Mouse (Mus musculus): ENCODE data around the gene Atp4b. TPM values are rescaled to one million over a fixed set of nuclear protein-coding genes. Genes with fewer than 3 reads are reported as not detected.

The Atp4b gene
- polyA plus RNA-seq, 1 experiment from 2014 or later: not detected

- H3K27me3 ChIP-seq (replicated peaks): no peaks in the 10 kb centered on the region
- no peak overlapping the region for H3K4me2 ChIP-seq (replicated peaks)
- H3K4me3 ChIP-seq: no peak overlapping the region
- no peaks in the 10 kb centered on the region for H3K36me3 ChIP-seq
- no peak for ATAC-seq (ENCODE audit: low FRiP score, low read depth)
- H3K9me3 ChIP-seq: no peaks in the 10 kb centered on the region
- no peaks in the 10 kb centered on the region for H3K4me1 ChIP-seq
- H3K9ac ChIP-seq: no peak overlapping the region
- no peak overlapping the region for H3K27ac ChIP-seq
- 53% methylated on average over 12 of the region's 12 CpGs for WGBS
Observed at GRCm38 (mm10) chr8:13413823-13414390, 17.3 kb upstream of the Atp4b start.

GRCm38 (mm10) chr8:13412891-13413558 lies 16.4 kb upstream of the Atp4b start:
- ATAC-seq (ENCODE audit: low FRiP score, low read depth): no peak
- no peaks in the 10 kb centered on the region for H3K4me1 ChIP-seq

GRCm38 (mm10) chr8:13411597-13411996 lies 15.0 kb upstream of the Atp4b start:
- Histone ChIP-seq H3K36me3 (no peaks in the 10 kb centered on the region), H3K27me3 (replicated peaks) (no peaks in the 10 kb centered on the region), H3K9me3 (no peaks in the 10 kb centered on the region), H3K4me3 (no peak overlapping the region), H3K4me2 (replicated peaks) (no peak overlapping the region), H3K4me1 (no peaks in the 10 kb centered on the region), H3K27ac (no peak overlapping the region), H3K9ac (no peak overlapping the region)
- WGBS: 27% methylated on average over 6 of the region's 6 CpGs
- ATAC-seq (ENCODE audit: low FRiP score, low read depth): no peak

More at GRCm38 (mm10) chr8:13412891-13413558, 16.4 kb upstream of the Atp4b start:
- 64% methylated on average over 13 of the region's 13 CpGs for WGBS
- Histone ChIP-seq H3K9me3 (no peaks in the 10 kb centered on the region), H3K4me3 (no peak overlapping the region), H3K27ac (no peak overlapping the region), H3K27me3 (replicated peaks) (no peaks in the 10 kb centered on the region), H3K4me2 (replicated peaks) (no peak overlapping the region), H3K36me3 (no peaks in the 10 kb centered on the region), H3K9ac (no peak overlapping the region)

DNA sequence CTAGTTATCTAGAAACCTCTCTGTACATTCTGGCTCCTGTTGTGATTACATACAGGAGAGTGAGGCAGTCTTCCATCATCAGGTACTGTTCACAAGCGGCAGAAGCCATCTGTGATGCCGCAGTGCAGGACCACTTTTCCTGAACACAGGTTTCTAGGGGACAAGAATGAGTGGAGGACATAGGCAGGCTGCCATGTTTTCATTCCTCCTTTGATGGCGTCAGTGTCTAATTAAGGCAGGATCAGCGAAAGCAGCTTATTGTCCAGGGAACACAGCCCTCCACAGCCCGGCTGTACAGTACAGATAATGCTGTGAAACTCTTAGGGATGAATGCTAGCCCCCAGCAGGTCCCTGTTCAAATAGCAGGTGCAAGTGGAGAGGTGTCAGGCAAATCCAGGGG lies 9.4 kb upstream of the Atp4b start:
- WGBS: 83% methylated on average over 5 of the region's 5 CpGs
- H3K4me1 ChIP-seq: no peaks in the 10 kb centered on the region
- H3K27ac ChIP-seq: no peak overlapping the region
- ATAC-seq (ENCODE audit: low FRiP score, low read depth): no peak
- no peaks in the 10 kb centered on the region for H3K9me3 ChIP-seq
- H3K4me2 ChIP-seq (replicated peaks): no peak overlapping the region
- H3K4me3 ChIP-seq: no peak overlapping the region
- no peaks in the 10 kb centered on the region for H3K36me3 ChIP-seq
- H3K27me3 ChIP-seq (replicated peaks): no peaks in the 10 kb centered on the region
- no peak overlapping the region for H3K9ac ChIP-seq

- 83% methylated on average over 5 of the region's 5 CpGs for WGBS
Observed at GRCm38 (mm10) chr8:13404666-13405131, 8.1 kb upstream of the Atp4b start, which contains the start of gene Grk1. Gene Grk1 (plus strand): TSS chr8:13405081.

DNA sequence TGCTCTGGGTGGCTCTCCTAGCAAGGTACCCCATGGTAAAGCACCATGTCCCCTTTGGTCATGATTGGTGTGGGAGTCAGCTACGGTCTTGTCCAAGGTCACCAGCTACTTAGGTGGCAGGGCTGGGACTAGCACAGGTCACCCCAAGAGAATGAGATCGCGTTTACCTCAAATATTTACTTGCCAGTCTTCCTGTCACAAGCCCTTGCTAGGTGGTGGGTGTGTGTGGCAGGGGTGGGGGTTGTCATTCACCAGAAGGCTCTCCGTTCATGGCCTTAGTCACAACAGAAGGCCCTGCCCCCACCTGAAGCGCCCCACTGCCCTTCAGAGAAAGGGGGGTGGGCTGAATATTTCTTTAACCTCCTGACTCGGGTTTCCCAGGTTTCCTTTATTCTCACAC lies 6.9 kb upstream of the Atp4b start:
- Histone ChIP-seq H3K4me2 (replicated peaks) (no peak overlapping the region), H3K27ac (no peak overlapping the region), H3K4me3 (no peak overlapping the region), H3K9ac (no peak overlapping the region), H3K36me3 (no peaks in the 10 kb centered on the region), H3K27me3 (replicated peaks) (no peaks in the 10 kb centered on the region), H3K4me1 (no peaks in the 10 kb centered on the region), H3K9me3 (no peaks in the 10 kb centered on the region)
- 80% methylated on average over 6 of the region's 6 CpGs for WGBS
- no peak for ATAC-seq (ENCODE audit: low FRiP score, low read depth)

More at GRCm38 (mm10) chr8:13404666-13405131, 8.1 kb upstream of the Atp4b start, which contains the start of gene Grk1:
- Histone ChIP-seq H3K4me2 (replicated peaks) (no peak within 1 kb of the TSS), H3K9me3 (no peaks in the 10 kb centered on the region), H3K36me3 (no peaks in the 10 kb centered on the region), H3K27ac (no peak within 1 kb of the TSS), H3K4me1 (no peaks in the 10 kb centered on the region), H3K9ac (no peak within 1 kb of the TSS), H3K4me3 (no peak within 1 kb of the TSS), H3K27me3 (replicated peaks) (no peaks in the 10 kb centered on the region)
- ATAC-seq (ENCODE audit: low FRiP score, low read depth): no peak

DNA sequence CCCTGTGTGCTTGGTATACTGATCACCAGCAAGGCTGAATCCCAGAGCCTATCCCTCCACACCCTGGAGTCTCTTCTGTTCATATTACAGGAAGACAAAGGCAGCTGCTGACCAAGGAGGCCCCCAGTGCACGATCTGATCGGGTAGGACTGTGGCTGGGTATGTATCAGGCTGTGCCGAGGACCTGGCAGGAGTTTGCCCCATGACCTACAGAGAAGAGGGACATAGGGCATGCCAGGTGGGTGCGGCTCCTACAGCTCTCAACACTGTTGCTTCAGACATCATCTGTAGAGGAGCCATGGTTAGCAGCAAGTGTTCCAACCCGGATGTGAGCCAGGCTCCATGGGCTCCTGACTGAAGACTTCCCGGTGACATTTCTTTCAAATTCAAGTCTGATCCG lies 2.8 kb downstream of the Atp4b start:
- Histone ChIP-seq H3K9me3 (no peaks in the 10 kb centered on the region), H3K27ac (no peak overlapping the region), H3K27me3 (replicated peaks) (no peaks in the 10 kb centered on the region), H3K4me3 (no peak overlapping the region), H3K9ac (no peak overlapping the region), H3K4me1 (no peaks in the 10 kb centered on the region), H3K36me3 (no peaks in the 10 kb centered on the region), H3K4me2 (replicated peaks) (no peak overlapping the region)
- no peak for ATAC-seq (ENCODE audit: low FRiP score, low read depth)
- 91% methylated on average over 7 of the region's 7 CpGs for WGBS

DNA sequence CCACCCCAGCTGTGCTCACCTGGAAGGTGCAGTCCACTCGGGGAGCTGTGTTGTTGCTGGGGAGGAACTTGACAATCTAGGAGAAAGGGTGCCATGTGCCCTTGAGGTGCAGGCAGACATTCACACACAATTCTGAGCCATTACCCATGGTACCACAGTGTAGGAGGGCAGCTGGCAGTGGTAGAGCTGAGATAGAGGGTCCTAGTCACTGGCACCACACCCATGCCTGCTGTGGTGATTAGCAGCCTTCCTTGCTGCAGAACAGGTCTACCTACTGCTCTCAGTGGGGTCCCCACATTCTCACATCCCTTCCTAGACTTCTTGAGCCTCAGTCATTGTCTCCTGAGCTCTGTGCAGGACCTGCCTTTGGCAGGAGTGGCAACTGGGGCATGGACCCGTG lies 7.9 kb downstream of the Atp4b start:
- 86% methylated on average over 2 of the region's 2 CpGs for WGBS
- Histone ChIP-seq H3K27ac (no peak overlapping the region), H3K9me3 (no peaks in the 10 kb centered on the region), H3K4me3 (no peak overlapping the region), H3K4me2 (replicated peaks) (no peak overlapping the region), H3K27me3 (replicated peaks) (no peaks in the 10 kb centered on the region), H3K4me1 (no peaks in the 10 kb centered on the region), H3K9ac (no peak overlapping the region), H3K36me3 (no peaks in the 10 kb centered on the region)
- ATAC-seq (ENCODE audit: low FRiP score, low read depth): no peak

DNA sequence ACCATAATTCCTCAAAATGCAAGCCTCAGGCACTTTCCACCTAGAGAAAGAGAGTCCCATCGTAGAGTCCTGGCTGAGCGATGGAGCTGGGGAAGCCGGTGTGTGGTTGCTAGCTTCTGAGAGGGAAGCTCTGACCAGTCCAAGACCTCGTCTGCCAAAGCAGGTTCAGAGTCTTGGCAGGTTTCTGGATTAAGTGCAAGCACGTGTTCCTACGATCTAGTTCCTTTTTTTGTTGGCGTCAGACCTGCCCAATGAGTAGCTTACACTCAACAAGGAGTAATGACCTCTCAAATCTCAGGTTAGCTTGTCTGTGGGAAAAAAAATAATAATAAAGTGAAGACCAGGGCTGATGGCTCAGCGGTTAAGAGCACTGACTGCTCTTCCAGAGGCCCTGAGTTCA lies 8.9 kb downstream of the Atp4b start:
- ATAC-seq (ENCODE audit: low FRiP score, low read depth): no peak
- no peaks in the 10 kb centered on the region for H3K4me1 ChIP-seq
- H3K4me3 ChIP-seq: no peak overlapping the region

GRCm38 (mm10) chr8:13386366-13386765 lies 10.3 kb downstream of the Atp4b start:
- no peak overlapping the region for H3K4me3 ChIP-seq
- peaks cover 1% of the 10 kb centered on the region; the same call in 1 of the 2 replicates for H3K36me3 ChIP-seq
- no peaks in the 10 kb centered on the region for H3K4me1 ChIP-seq
- ATAC-seq (ENCODE audit: low FRiP score, low read depth): no peak
- 84% methylated on average over 13 of the region's 13 CpGs for WGBS
- H3K4me2 ChIP-seq (replicated peaks): no peak overlapping the region
- no peaks in the 10 kb centered on the region for H3K9me3 ChIP-seq
- no peak overlapping the region for H3K9ac ChIP-seq
- H3K27me3 ChIP-seq (replicated peaks): no peaks in the 10 kb centered on the region
- H3K27ac ChIP-seq: no peak overlapping the region

More for the DNA sequence above, 8.9 kb downstream of the Atp4b start:
- no peak overlapping the region for H3K9ac ChIP-seq
- H3K27me3 ChIP-seq (replicated peaks): no peaks in the 10 kb centered on the region
- H3K27ac ChIP-seq: no peak overlapping the region
- WGBS: 86% methylated on average over 8 of the region's 8 CpGs
- no peaks in the 10 kb centered on the region for H3K36me3 ChIP-seq
- no peak overlapping the region for H3K4me2 ChIP-seq (replicated peaks)
- H3K9me3 ChIP-seq: no peaks in the 10 kb centered on the region

DNA sequence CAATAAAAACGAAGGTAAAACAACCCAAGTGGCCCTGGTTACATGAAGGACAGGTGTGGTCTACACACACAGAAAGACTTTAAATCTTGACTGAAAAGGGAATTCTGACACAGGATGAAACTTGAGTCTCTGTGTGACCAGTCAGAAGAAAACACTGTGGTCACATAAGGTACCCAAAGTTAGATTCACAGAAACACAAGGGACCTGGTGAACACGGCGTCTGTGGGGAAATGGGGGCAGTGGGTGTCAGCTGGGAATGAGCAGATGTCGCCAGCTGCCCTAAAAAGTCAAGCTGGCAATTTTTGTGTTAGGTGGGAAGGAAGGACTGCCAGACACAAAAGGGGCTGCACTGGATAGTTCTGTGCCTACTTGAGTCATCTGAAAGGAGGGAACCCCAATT lies 13.6 kb downstream of the Atp4b start:
- 97% methylated on average over 4 of the region's 4 CpGs for WGBS
- no peaks in the 10 kb centered on the region for H3K9me3 ChIP-seq
- peaks cover 26% of the 10 kb centered on the region for H3K36me3 ChIP-seq
- no peaks in the 10 kb centered on the region for H3K27me3 ChIP-seq (replicated peaks)
- H3K4me2 ChIP-seq (replicated peaks): no peak overlapping the region
- no peak overlapping the region for H3K9ac ChIP-seq
- H3K4me3 ChIP-seq: no peak overlapping the region
- H3K4me1 ChIP-seq: no peaks in the 10 kb centered on the region
- no peak overlapping the region for H3K27ac ChIP-seq
- ATAC-seq (ENCODE audit: low FRiP score, low read depth): no peak

GRCm38 (mm10) chr8:13382536-13382935 lies 14.1 kb downstream of the Atp4b start:
- Histone ChIP-seq H3K27me3 (replicated peaks) (no peaks in the 10 kb centered on the region), H3K4me1 (no peaks in the 10 kb centered on the region), H3K27ac (no peak overlapping the region), H3K9me3 (no peaks in the 10 kb centered on the region), H3K4me2 (replicated peaks) (no peak overlapping the region), H3K9ac (no peak overlapping the region), H3K36me3 (peaks cover 26% of the 10 kb centered on the region), H3K4me3 (no peak overlapping the region)
- WGBS: 91% methylated on average over 3 of the region's 3 CpGs
- ATAC-seq (ENCODE audit: low FRiP score, low read depth): no peak

GRCm38 (mm10) chr8:13381630-13382029 lies 15.0 kb downstream of the Atp4b start:
- peaks cover 29% of the 10 kb centered on the region for H3K36me3 ChIP-seq
- H3K4me3 ChIP-seq: no peak overlapping the region
- H3K4me2 ChIP-seq (replicated peaks): no peak overlapping the region
- H3K9me3 ChIP-seq: no peaks in the 10 kb centered on the region
- no peaks in the 10 kb centered on the region for H3K27me3 ChIP-seq (replicated peaks)
- 89% methylated on average over 7 of the region's 7 CpGs for WGBS
- no peak overlapping the region for H3K9ac ChIP-seq
- H3K27ac ChIP-seq: no peak overlapping the region
- H3K4me1 ChIP-seq: no peaks in the 10 kb centered on the region
- no peak for ATAC-seq (ENCODE audit: low FRiP score, low read depth)
